In genomic region chr17:88569807-88570540, GRCm38 (mm10) we compare ENCODE assay signal across 27 mouse cellular contexts. TPM values are rescaled to one million over a fixed set of nuclear protein-coding genes. Genes with fewer than 3 reads are reported as not detected.
DNase-seq lines count a peak whose midpoint lies in the region; ATAC-seq and TF ChIP-seq lines count a peak whose summit lies in the region.
"Had no signal": no experiment of that assay in that cellular context is flagged by ENCODE, and none has a peak within 500 bp of the region (broad histone marks: within the 10 kb centered on the region; RNA-seq: fewer than 3 reads in every experiment).

No protein-coding gene starts in this region.

- intact Hi-C loops in heart, postnatal 14 days (cut with DNase I), result no loop called here

- no peaks in the 10 kb centered on the region for H3K9me3 ChIP-seq in forebrain, embryonic 11.5 days (ENCODE audit: control insufficient read depth, low read length)
- H3K9me3 ChIP-seq in forebrain, embryonic 12.5 days, result no peaks in the 10 kb centered on the region
- no peaks in the 10 kb centered on the region for H3K9me3 ChIP-seq in hindbrain, embryonic 14.5 days (ENCODE audit: control insufficient read depth, low read length)
- H3K9me3 ChIP-seq in neural tube, embryonic 14.5 days (ENCODE audit: control insufficient read depth, low read length), result no peaks in the 10 kb centered on the region
- H3K9me3 ChIP-seq: embryonic facial prominence, embryonic 10.5 days; G1E; heart, embryonic 13.5 days; intestine, embryonic 15.5 days had no signal

- TF ChIP-seq CTCF in brain, embryonic 14.5 days (IDR thresholded peaks at IDR 0.05; ENCODE audit: borderline replicate concordance, extremely low read depth, insufficient read depth, insufficient read length), result no peak

- TF ChIP-seq POLR2A in brain, embryonic 14.5 days (IDR thresholded peaks at IDR 0.05; ENCODE audit: borderline replicate concordance, extremely low read depth, insufficient read depth, insufficient read length, poor library complexity, severe bottlenecking), result no peak

- 78% methylated on average over 10 of the region's 10 CpGs for WGBS in forebrain, embryonic 11.5 days
- WGBS in forebrain, embryonic 12.5 days, result 67% methylated on average over 10 of the region's 10 CpGs
- 55% methylated on average over 10 of the region's 10 CpGs for WGBS in hindbrain, embryonic 14.5 days
- 32% methylated on average over 10 of the region's 10 CpGs for WGBS in neural tube, embryonic 14.5 days

- peak; percentile 33; the same call in 1 of the 2 replicates for ATAC-seq in forebrain, embryonic 11.5 days (replicated peaks; ENCODE audit: low FRiP score)
- no peak for ATAC-seq in forebrain, embryonic 12.5 days (ENCODE audit: low FRiP score)
- peak; percentile 36; the same call in 1 of the 2 replicates for ATAC-seq in hindbrain, embryonic 14.5 days (ENCODE audit: low FRiP score)
- peak; percentile 69 for ATAC-seq in neural tube, embryonic 14.5 days (ENCODE audit: low read depth)
- ATAC-seq: activated CD4-positive, CD25-positive, alpha-beta regulatory T cell, adult 4 months; intestine, embryonic 15.5 days had no signal

- H3K4me2 ChIP-seq in forebrain, embryonic 11.5 days (ENCODE audit: low read depth, low read length, severe bottlenecking), result no peak overlapping the region
- H3K4me2 ChIP-seq in forebrain, embryonic 12.5 days, result no peak overlapping the region
- H3K4me2 ChIP-seq in hindbrain, embryonic 14.5 days (replicated peaks), result no peak overlapping the region
- H3K4me2 ChIP-seq in neural tube, embryonic 14.5 days (ENCODE audit: low read depth, low read length), result no peak overlapping the region
- H3K4me2 ChIP-seq: heart, embryonic 13.5 days; intestine, embryonic 15.5 days; liver, embryonic 11.5 days had no signal

- no peaks in the 10 kb centered on the region for H3K27me3 ChIP-seq in forebrain, embryonic 11.5 days (ENCODE audit: control insufficient read depth, insufficient read depth, low read length)
- no peaks in the 10 kb centered on the region for H3K27me3 ChIP-seq in forebrain, embryonic 12.5 days
- H3K27me3 ChIP-seq in hindbrain, embryonic 14.5 days (ENCODE audit: control insufficient read depth, insufficient read depth, low read length), result no peaks in the 10 kb centered on the region
- no peaks in the 10 kb centered on the region for H3K27me3 ChIP-seq in neural tube, embryonic 14.5 days (ENCODE audit: control insufficient read depth, insufficient read depth, low read length)
- H3K27me3 ChIP-seq: heart, embryonic 13.5 days; intestine, embryonic 15.5 days; megakaryocyte, embryonic 14.5 days had no signal

- no peaks in the 10 kb centered on the region for H3K36me3 ChIP-seq in forebrain, embryonic 11.5 days (ENCODE audit: control insufficient read depth, insufficient read depth, low read length)
- H3K36me3 ChIP-seq in forebrain, embryonic 12.5 days (replicated peaks), result peaks cover 56% of the 10 kb centered on the region
- peaks cover 78% of the 10 kb centered on the region for H3K36me3 ChIP-seq in hindbrain, embryonic 14.5 days (replicated peaks; ENCODE audit: control insufficient read depth, insufficient read depth)
- peaks cover 14% of the 10 kb centered on the region; the same call in 1 of the 2 replicates for H3K36me3 ChIP-seq in neural tube, embryonic 14.5 days (ENCODE audit: control insufficient read depth, insufficient read depth, low read length)

- H3K4me1 ChIP-seq in forebrain, embryonic 11.5 days (replicated peaks; ENCODE audit: control insufficient read depth, insufficient read depth, low read length), result no peaks in the 10 kb centered on the region
- H3K4me1 ChIP-seq in forebrain, embryonic 12.5 days, result no peaks in the 10 kb centered on the region; the same call in 1 of the 2 replicates
- H3K4me1 ChIP-seq in hindbrain, embryonic 14.5 days (replicated peaks; ENCODE audit: control insufficient read depth, insufficient read depth, low read length), result 0 out of 2 replicates have a peak, but pooled peaks cover 4% of the 10 kb centered on the region
- H3K4me1 ChIP-seq in neural tube, embryonic 14.5 days (ENCODE audit: control insufficient read depth, insufficient read depth, low read length), result no peaks in the 10 kb centered on the region
- H3K4me1 ChIP-seq: embryonic facial prominence, embryonic 10.5 days; heart, embryonic 13.5 days; intestine, embryonic 15.5 days; megakaryocyte, embryonic 14.5 days had no signal

- DNase-seq in forebrain, embryonic 11.5 days (ENCODE audit: low spot score), result no peak
- DNase-seq in brain, embryonic 14.5 days (ENCODE audit: low read depth), result peak; percentile 65
- peak; percentile 32 for DNase-seq in hindbrain, embryonic 14.5 days (ENCODE audit: low spot score)
- no peak for DNase-seq in ovary, postnatal 14 days (ENCODE audit: low spot score)
- no peak for DNase-seq in heart, postnatal 14 days
- DNase-seq: adrenal gland, postnatal 10 days; cerebellum, adult 11 months; cerebellum, postnatal 14 days; gastrocnemius, postnatal 10 days; heart, adult 11 months; heart, postnatal 36 days; kidney, adult 9 months; kidney, postnatal 36 days; lung, adult 18-20 months; lung, postnatal 14 days; right cerebral cortex, adult 18-20 months had no signal

- no peak overlapping the region for H3K27ac ChIP-seq in forebrain, embryonic 11.5 days (ENCODE audit: low read depth, low read length)
- H3K27ac ChIP-seq in forebrain, embryonic 12.5 days, result no peak overlapping the region
- peak overlapping the region; percentile 56 for H3K27ac ChIP-seq in hindbrain, embryonic 14.5 days
- no peak overlapping the region; the same call in 1 of the 2 replicates for H3K27ac ChIP-seq in neural tube, embryonic 14.5 days (ENCODE audit: low read depth, low read length)
- H3K27ac ChIP-seq: embryonic facial prominence, embryonic 10.5 days; heart, embryonic 13.5 days; intestine, embryonic 15.5 days; stomach, postnatal 0 days had no signal

- H3K4me3 ChIP-seq in forebrain, embryonic 11.5 days (ENCODE audit: low read depth, low read length), result no peak overlapping the region
- H3K4me3 ChIP-seq in forebrain, embryonic 12.5 days (replicated peaks), result no peak overlapping the region
- H3K4me3 ChIP-seq in hindbrain, embryonic 14.5 days (replicated peaks; ENCODE audit: low read length), result no peak overlapping the region
- no peak overlapping the region for H3K4me3 ChIP-seq in neural tube, embryonic 14.5 days (ENCODE audit: low read depth, low read length)
- H3K4me3 ChIP-seq: embryonic facial prominence, embryonic 10.5 days; heart, embryonic 13.5 days; intestine, embryonic 15.5 days; megakaryocyte, embryonic 14.5 days had no signal

- no peak overlapping the region for H3K9ac ChIP-seq in forebrain, embryonic 11.5 days (ENCODE audit: low read length)
- H3K9ac ChIP-seq in forebrain, embryonic 12.5 days, result no peak overlapping the region
- no peak overlapping the region for H3K9ac ChIP-seq in hindbrain, embryonic 14.5 days
- no peak overlapping the region for H3K9ac ChIP-seq in neural tube, embryonic 14.5 days (replicated peaks; ENCODE audit: low read depth, low read length)
- H3K9ac ChIP-seq: heart, embryonic 13.5 days; intestine, embryonic 15.5 days had no signal

RNA-seq across cellular contexts. Expression of gene Ston1, which starts 27.5 kb away (rescaled TPM):
- polyA plus RNA-seq in forebrain, embryonic 11.5 days (2014; fragmentation: Nextera tagmentation; extraction: Ambion mirVana), result 3.4 and 4.9 TPM in 2 replicates
- 1.5 and 2.4 TPM in 2 replicates for polyA plus RNA-seq in forebrain, embryonic 12.5 days (2016; fragmentation: Nextera tagmentation; extraction: Ambion mirVana)
- polyA plus RNA-seq in brain, embryonic 14.5 days (2012; rRNA removed), result 6.0 and 10.0 TPM in 2 replicates
- polyA plus RNA-seq in hindbrain, embryonic 14.5 days (2014; fragmentation: Nextera tagmentation; extraction: Ambion mirVana), result 2.3 and 3.4 TPM in 2 replicates
- polyA plus RNA-seq in neural tube, embryonic 14.5 days (2014; fragmentation: Nextera tagmentation; extraction: Ambion mirVana), result 1.8 and 2.7 TPM in 2 replicates
- 10 to 100 TPM; 25.4 to 25.6 TPM for total RNA-seq in heart, postnatal 14 days (2021)
- total RNA-seq: monocyte, adult 5-6 weeks had no signal

RNA-seq across cellular contexts. Expression of gene Ppp1r21, which starts 40.1 kb away (rescaled TPM):
- 23.8 and 29.4 TPM in 2 replicates for polyA plus RNA-seq in forebrain, embryonic 11.5 days (2014; fragmentation: Nextera tagmentation; extraction: Ambion mirVana)
- 20.8 and 22.0 TPM in 2 replicates for polyA plus RNA-seq in forebrain, embryonic 12.5 days (2016; fragmentation: Nextera tagmentation; extraction: Ambion mirVana)
- polyA plus RNA-seq in brain, embryonic 14.5 days (2012; rRNA removed), result 60.3 and 76.5 TPM in 2 replicates
- 47.8 and 48.6 TPM in 2 replicates for polyA plus RNA-seq in hindbrain, embryonic 14.5 days (2014; fragmentation: Nextera tagmentation; extraction: Ambion mirVana)
- 58.6 and 62.0 TPM in 2 replicates for polyA plus RNA-seq in neural tube, embryonic 14.5 days (2014; fragmentation: Nextera tagmentation; extraction: Ambion mirVana)
- total RNA-seq in heart, postnatal 14 days (2021), result 10 to 100 TPM; 11.4 to 12.3 TPM

Comparison
In these comparisons a context has a peak if more than half of its experiments do, and no peak if none do; other contexts are left out.
1. DNase-seq: peak in brain, embryonic 14.5 days (single experiment) and hindbrain, embryonic 14.5 days (single experiment); none in forebrain, embryonic 11.5 days (single experiment), ovary, postnatal 14 days (single experiment) and heart, postnatal 14 days (0 of 2).